Mouse (Mus musculus) forebrain, embryonic 13.5 days (tissue): ENCODE measurements around the gene Plcg2. TPM values are rescaled to one million over a fixed set of nuclear protein-coding genes. Genes with fewer than 3 reads are reported as not detected.

Source experiments
- microRNA-seq: library from miRNA; unstranded; fragments of <30 nt; microRNA quantifications from one replicate; pipeline ENCODE4, GENCODE M21; 2016
- polyA plus RNA-seq: library from polyadenylated mRNA; unstranded; fragments of >200 nt; fragmentation: Nextera tagmentation; extraction: Ambion mirVana; gene quantifications from 2 replicates; pipeline ENCODE4 v1.2.1, GENCODE M21; 2015

The Plcg2 gene
- polyA plus RNA-seq, 1 experiment from 2014 or later = 0.84 TPM

Small RNA genes lying within 50 kb of the gene (microRNA-seq; reads per million reads assigned to microRNA genes)
- gene Gm27361 = not detected
- gene Mir7077 = not detected
- gene Mir7078 = not detected

Other genes starting within 250 kb of the Plcg2 start
- gene Cmip, start 241.2 kb upstream of the Plcg2 start, polyA plus RNA-seq = 39.0 and 45.4 TPM in 2 replicates
- gene Sdr42e1, start 175.4 kb downstream of the Plcg2 start, polyA plus RNA-seq = 0.83 and 0.90 TPM in 2 replicates
- gene Hsd17b2, start 203.6 kb downstream of the Plcg2 start, polyA plus RNA-seq = 0.13 and 0.18 TPM in 2 replicates